Mouse (Mus musculus) embryo, embryonic 9.5 days (tissue): ENCODE results near the gene Myocos.

Experiments
- DNase-seq: peaks from one replicate; pipeline ENCODE4 v3.0.0-alpha.2; 2017; ENCODE audit errors: extremely low spot score

Gene Myocos

DNA sequence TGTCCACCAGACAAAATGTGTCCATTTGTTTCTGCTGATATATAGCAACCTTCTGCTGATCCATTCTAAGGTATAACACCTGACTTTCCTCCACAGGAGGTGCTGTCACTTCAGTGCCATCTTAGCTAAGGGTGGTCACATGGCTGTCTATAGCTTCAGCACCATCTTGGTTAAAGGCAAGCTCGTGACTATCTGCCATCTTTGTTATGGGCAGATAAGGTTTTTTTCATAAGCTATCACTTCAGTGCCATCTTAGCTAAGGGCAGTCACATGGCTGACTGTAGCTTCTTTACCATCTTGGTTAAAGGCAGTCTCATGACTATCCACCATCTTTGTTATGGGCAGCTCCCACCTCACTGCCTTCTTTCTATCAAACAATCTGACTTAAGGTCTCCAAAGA is 42.5 kb downstream of the Myocos start:
- DNase-seq: no peak

DNA sequence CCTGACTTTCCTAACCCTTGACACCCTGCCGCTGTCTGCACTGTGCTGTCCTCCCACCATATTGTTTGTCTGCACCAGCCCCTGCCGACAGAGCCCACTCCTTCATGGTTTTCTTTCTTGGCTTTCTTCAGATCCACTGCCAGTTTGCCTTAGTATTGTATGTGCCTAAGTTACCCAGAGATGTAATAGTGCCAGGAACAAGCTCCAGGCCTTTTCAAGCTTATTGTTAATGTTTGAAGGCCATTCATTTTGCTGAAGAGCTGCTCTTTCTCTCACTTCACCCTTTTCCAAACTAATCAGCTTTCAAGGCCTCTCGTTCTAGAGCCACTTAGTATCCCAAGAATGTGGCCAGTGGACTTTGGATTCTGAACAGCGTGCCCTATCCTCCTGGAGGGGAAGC is 46.8 kb downstream of the Myocos start:
- DNase-seq: no peak

DNA sequence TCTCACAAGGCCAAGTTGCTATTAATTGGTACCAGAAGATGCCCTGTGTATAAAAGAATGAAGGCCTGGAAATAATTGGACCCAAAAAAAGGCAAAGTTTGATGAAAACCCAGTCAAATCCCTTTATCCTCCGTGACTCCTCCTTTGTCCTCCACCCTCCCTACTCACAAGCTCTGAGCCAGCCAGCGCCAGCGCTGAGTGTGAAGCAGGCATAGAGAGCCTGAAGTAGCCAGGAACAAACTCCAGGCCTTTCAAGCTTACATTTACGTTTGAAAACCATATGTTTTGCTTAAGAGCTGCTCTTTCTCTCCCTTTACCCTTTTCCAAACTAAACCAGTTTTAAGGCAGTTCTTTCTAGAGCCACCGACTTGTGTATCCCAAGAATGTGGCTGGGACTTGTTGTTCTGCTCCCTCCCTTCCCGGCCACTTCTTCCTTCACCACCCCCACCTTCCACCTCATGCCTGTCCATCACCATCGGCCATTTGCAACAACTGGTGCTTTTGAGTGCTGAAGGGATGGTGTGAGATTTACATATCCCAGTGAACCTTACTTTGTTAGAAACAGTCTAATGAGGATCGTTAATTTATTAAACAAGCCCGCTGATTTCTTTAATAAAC is 48.3 kb downstream of the Myocos start:
- DNase-seq: no peak

- DNase-seq: no peak
Measured at GRCm38 (mm10) chr1:162608127-162608526, 49.9 kb downstream of the Myocos start.

- DNase-seq: no peak
Measured at GRCm38 (mm10) chr1:162601288-162601687, 56.7 kb downstream of the Myocos start.

DNA sequence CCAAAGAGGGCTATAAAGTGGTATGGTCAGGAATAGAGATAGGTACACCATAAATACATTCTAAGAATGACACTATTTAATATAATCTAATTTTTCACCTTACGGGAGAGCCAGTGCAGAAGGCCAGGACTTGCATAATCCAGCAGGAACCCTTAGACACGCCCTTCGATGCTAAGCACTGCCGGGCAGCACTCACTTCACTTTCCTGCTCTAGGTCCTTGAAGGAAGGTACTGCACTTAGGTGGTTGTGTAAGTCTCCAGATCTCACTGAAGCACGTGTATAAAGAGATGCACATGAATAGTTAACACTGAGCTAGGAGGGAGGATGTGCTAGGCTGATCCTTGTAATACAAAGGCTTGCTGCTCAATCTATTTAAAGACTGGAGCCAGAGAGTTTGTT is 58.4 kb downstream of the Myocos start:
- no peak for DNase-seq

DNA sequence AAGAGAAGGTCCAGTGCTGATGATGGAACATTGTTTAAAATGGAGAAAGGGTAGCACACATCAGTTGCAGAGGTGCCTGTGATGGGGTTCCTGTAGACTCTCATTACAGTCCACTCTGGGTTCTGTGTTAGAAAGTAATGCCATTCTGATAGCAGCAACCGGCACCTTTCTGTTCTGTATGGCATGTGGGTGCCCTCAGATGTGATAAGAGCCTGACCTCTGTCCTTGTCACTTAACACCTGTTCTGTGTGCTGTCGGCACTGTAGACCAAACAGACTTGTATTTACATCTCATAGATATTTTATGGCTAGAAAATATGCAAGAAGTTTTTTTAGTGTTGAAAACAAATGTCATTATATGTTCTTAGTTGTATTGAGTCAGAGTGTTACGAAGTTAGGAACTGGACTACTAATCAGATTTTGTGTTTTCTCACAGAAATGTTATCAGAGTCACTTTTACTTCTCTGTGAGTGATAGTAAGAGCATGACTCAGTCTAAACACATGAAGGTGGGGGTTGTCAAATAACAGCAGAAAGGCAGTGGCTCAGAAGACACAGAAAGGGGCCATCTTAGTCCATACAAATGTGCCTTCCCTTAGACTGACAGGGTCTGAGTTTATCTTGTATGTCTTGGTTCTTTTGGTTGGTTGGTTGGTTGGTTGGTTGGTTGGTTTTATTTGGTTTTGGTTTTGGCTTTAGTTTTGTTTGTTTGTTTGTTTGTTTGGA is 60.5 kb downstream of the Myocos start:
- DNase-seq: no peak
